Mouse (Mus musculus) cerebellum, adult 8-10 months (tissue): Measurements from ENCODE around the gene Galnt7.
"Not testable (repeated sequence)": the region's sequence is repeated elsewhere in the genome, so short reads cannot be mapped to it uniquely, and the experiment has no call there.

Experiments
- DNase-seq: peaks from one replicate; pipeline ENCODE4 v3.0.0; 2022

Gene Galnt7

DNA sequence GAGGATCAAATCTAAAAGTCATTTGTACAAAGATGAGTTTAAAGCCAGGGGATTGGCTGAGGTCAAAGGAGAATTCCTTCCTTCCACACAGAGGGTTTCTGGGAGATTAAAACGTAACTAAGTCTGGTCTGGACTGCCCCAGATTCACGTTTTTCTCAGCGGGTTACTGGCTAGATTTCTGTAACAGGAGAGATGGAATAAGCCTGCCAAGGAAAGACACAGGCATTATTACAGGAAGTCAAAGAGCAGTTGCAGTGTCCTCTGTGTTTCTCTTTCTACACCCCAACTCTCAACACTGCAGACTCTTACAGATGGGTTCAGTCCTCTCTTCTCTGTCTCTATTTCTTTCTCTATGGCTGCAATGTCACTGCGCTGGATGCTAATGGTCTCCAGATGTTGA lies 118.3 kb downstream of the Galnt7 start:
- DNase-seq, result no peak

DNA sequence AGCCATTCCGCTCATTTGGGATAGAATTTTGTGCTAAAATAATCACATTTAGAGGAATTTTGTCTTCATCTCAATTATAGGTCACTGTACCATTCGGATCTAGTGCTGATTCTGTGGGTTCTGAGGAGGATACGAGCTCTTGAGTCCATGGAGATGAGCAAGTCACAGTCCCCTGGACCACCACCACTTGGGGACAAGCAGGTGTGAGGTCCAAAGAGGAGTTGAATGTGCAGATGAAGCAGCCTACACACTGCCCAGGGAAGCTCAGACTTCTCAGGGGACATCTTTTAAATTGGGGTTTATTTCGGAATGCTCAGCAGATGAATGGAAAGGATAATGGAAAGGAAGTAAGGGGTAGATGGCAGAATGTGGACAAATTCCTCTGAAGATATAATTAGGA lies 119.7 kb downstream of the Galnt7 start:
- DNase-seq, result no peak

GRCm38 (mm10) chr8:57532223-57532622 lies 120.6 kb downstream of the Galnt7 start:
- no peak for DNase-seq

DNA sequence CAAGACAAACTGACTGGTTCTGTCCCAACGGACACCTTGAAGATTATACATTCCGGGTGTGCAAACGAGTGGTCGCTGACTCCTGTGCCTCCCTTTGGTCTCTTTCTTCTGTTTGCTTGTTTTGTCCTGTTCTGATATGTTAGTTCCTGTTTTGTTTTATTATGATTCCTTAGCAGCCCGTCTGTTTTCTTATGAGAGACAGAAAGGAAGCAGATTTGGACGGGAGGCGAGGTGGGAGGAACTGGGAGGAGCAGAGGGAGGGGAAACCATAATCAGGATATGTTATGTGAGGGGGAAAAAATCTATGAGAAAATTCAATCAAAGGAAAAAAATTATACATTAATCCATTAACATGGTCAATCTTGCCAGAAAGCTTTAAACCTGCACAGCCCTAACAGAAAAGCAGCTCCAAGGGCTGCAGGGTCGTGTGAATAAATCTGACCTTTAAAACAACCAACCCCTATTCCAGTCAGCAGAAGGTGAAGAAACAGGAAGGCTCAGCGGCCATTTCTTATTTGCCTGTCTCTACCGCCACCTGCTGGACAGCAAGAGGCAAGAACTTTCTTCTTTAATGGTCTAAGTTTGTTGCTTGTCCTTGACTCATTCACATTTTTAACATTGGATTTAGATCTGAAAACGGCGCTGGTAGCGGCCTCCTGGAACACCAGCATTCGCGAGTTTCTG lies 122.0 kb downstream of the Galnt7 start:
- DNase-seq, result peak; percentile 78

- no peak for DNase-seq
Observed at GRCm38 (mm10) chr8:57530238-57530637, 122.6 kb downstream of the Galnt7 start.

DNA sequence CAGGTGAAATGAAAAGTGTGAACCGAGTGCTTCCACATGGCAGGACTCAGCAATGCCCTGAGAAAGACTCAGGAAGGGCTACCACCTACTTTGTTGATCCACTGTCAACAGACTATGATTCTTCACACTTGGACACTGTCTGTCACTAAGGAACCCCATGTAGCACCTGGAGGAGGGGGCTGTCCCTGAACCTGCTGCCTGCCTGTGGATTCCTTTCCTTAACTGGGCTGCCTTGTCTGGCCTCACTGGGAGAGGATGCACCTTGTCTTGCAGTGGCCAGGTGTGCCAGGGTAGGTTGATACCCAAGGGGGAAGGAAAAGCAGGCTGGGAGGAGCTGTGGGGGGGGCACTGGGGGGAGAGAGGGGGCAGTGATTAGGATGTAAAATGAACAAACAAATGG lies 124.8 kb downstream of the Galnt7 start:
- DNase-seq, result no peak

GRCm38 (mm10) chr8:57520186-57520786 lies 132.5 kb downstream of the Galnt7 start:
- no peak for DNase-seq

GRCm38 (mm10) chr8:57517723-57518122 lies 135.1 kb downstream of the Galnt7 start:
- DNase-seq, result no peak

DNA sequence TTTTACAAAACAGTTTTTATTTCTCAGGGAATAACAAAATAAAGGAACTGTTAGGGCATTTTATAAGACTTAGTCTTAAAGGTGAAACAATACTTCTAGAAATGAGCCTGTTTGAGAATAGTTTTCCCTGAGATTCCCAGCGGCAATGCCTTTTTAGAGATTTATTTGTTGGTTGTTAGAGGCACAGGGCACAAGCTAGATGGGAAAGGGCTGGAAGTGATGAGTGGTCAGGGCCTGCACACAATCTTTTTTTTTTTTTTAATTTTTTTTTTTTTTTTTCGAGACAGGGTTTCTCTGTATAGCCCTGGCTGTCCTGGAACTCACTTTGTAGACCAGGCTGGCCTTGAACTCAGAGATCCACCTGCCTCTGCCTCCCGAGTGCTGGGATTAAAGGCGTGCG lies 136.1 kb downstream of the Galnt7 start:
- DNase-seq, result not testable (repeated sequence)

- not testable (repeated sequence) for DNase-seq
Observed at GRCm38 (mm10) chr8:57513178-57513661, 139.6 kb downstream of the Galnt7 start.

- no peak for DNase-seq
Observed at GRCm38 (mm10) chr8:57512141-57513056, 140.4 kb downstream of the Galnt7 start.

DNA sequence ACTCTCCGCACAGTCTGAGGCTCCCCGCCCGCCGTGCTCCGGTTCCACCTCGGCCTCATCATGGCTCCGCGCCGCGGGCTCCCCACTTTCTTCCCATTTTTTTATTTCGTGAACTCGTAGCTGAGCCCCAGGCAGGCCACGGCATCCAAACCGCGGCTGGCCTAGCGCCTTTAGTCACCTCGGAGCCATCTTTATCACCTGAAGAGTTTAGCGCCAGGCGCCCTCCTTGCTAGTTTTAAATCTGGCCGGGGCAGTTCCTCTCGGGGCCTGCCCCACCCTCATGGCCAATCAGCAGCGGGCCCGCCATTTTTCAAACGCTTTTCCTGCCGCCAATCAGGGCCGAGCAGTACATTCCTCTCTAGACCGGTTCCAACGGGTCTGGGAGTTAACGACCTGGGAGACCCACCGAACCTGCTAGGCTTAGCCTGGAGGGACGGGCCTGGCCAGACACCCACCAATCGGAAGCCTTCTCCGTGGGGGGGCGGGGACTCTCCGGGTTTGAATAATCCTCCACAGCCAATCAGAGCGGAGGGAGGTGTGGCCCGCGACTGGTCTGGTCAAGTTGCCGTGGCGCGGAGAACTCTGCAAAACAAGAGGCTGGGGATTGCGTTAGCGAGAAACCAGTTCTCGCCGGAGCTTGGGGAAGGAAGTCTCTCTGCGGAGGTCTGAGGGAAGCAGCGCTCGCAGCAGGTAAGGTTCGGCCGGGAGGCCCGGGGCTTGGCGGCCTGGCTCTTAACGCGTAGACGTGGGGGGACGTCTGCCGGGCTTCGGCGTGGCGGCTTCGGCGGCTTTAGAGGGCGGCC lies 141.3 kb downstream of the Galnt7 start, which contains the start of gene Hmgb2:
Gene Hmgb2, plus strand, starts transcription at position 592 of the 803 bp plus-strand sequence.
- peak; percentile 100 for DNase-seq

- no peak for DNase-seq
Observed at GRCm38 (mm10) chr8:57510791-57511315, 142.0 kb downstream of the Galnt7 start.

DNA sequence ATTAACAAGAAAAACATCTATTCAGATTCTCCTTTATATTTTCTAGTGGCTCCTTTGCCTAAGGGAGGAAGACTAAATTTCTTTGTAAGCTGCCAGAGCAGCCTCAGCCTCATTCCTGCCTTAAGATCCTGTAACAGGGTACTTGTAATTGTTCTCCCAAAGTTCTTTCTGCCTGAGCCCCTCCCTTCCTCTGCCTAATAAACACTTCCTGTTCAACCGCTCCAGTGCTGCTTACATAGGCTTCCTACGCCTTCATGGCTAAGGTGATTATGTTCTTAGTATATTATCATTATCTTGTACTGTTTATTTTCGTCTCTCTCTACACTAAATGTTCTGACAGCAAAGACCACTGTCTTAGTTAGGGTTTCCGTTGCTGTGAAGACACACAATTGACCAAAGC lies 144.2 kb downstream of the Galnt7 start:
- DNase-seq, result no peak

- DNase-seq, result no peak
Observed at GRCm38 (mm10) chr8:57507556-57508063, 145.2 kb downstream of the Galnt7 start.

DNA sequence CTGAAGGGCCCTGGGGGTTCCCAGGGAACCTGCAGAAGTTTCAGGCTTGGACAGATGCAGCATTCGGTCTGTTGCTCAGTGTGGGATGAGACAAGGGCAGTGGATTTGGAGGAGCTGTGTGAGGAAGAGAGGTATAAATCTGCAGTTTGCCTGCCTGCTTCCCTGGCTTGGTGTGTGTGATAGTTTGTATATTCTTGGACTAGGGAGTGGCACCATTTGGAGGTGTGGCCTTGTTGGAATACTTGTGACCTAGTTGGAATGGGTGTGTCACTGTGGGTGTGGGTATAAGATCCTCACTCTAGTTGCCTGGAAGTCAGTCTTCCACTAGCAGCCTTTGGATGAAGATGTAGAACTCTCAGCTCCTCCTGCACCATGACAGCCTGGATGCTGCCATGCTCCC lies 147.3 kb downstream of the Galnt7 start:
- DNase-seq, result not testable (repeated sequence)

DNA sequence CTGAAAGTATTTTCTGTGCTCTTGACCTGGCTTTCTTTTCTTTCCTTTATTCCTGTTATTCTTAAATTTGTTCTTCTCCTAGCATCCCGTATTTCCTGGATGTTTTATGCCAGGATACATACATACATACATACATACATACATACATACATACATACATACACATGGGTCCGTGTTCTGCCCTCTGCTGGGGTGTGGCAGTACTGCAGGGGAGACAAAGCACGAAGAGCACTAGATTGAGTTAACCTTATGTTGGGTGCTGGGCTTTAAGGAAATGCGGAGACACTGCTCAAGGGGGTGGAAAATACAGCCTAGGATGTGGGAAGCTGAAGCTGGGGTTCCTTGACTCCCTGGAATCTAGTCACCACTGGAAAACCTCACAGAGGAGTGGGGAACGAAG lies 149.2 kb downstream of the Galnt7 start:
- DNase-seq, result peak; percentile 62

DNA sequence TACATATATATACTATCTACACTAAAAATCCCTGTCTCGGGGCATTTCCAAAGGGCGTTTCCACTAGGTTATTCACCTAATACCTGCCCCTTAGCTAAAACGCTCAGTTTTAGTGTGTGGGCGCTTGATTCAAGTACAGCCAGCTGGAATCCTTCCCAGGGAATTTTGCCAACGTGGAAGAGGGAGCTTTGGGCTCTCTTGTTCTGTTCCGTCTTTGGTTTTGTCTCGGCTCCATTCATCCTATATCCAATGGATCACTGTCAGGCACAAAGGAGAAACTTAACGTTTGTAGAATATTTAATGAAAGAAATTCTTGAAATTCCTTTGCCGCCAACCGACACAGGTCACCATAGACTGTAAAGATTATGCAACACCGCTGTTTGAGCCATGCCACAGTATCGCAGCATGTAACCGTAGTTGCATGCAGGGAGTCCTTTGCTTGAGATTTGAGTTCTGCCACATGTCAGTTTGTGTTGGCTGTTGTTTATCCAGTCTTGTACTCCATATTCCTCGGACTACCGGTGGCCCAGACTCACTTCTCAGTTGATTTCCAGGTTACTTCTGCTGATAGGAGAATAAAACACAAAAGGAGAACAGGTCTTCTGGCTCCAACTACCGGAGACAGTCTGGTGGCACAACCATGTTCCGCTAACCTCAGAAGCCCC lies 153.9 kb downstream of the Galnt7 start:
- peak; percentile 84 for DNase-seq

GRCm38 (mm10) chr8:57498494-57498846 lies 154.4 kb downstream of the Galnt7 start:
- DNase-seq, result no peak

- DNase-seq, result no peak
Observed at GRCm38 (mm10) chr8:57491873-57492272, 161.0 kb downstream of the Galnt7 start.

- no peak for DNase-seq
Observed at GRCm38 (mm10) chr8:57489896-57490295, 162.9 kb downstream of the Galnt7 start.

DNA sequence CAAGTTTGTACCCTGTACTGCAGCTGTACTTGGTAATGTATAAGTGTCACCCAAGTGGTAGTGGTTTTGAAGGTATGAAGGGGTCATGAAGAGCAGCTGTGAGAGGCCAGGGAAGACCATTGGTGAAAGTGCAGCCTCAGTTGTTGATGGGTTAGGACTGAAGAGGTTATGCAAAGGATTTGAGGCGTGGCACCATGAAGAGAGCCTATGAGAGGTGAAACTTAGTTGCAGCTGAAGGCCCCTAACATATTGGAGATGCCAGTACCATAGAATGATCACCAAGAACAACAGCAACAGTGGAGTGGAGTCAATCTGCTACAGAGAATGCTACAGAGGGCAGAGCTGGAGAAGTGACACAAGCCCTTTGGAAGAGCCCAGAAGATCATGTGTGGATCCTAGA lies 163.5 kb downstream of the Galnt7 start:
- no peak for DNase-seq
